Comparison of ENCODE assay signal across 8 mouse cellular contexts in genomic region chr2:102091516-102092350, GRCm38 (mm10).
DNase-seq lines count a peak whose midpoint lies in the region; ATAC-seq and TF ChIP-seq lines count a peak whose summit lies in the region.

No protein-coding gene starts in this region.

- no peak overlapping the region for H3K9ac ChIP-seq in MEL (ENCODE audit: control insufficient read depth, low read depth, low read length, poor library complexity, severe bottlenecking)

- peak; percentile 65 for DNase-seq in MEL (ENCODE audit: low read depth, low spot score)
- peak; percentile 93 for DNase-seq in brain, embryonic 14.5 days (ENCODE audit: low read depth)
- DNase-seq in forebrain, embryonic 10.5 days (ENCODE audit: extremely low spot score, low spot score): peak; percentile 51
- DNase-seq in hindbrain, embryonic 10.5 days (ENCODE audit: low spot score): peak; percentile 68
- DNase-seq in layer of hippocampus, adult 9-11 months: peak; percentile 74
- DNase-seq in lung, postnatal 14 days: peak; percentile 87
- DNase-seq in right cerebral cortex, adult 2 months (ENCODE audit: low spot score in 2 of 2): peak; percentile 80 to 92

- H3K4me3 ChIP-seq in MEL (ENCODE audit: control insufficient read depth in 1 of 2, insufficient read depth in 1 of 2, low read depth in 2 of 2, low read length in 2 of 2): no peak overlapping the region
- no peak overlapping the region for H3K4me3 ChIP-seq in forebrain, embryonic 10.5 days
- no peak overlapping the region for H3K4me3 ChIP-seq in hindbrain, embryonic 10.5 days

- TF ChIP-seq POLR2A in MEL (IDR thresholded peaks at IDR 0.05; ENCODE audit: control insufficient read depth in 1 of 2, insufficient read depth in 1 of 2, low read depth in 1 of 2, low read length in 2 of 2, poor library complexity in 1 of 2): no peak
- TF ChIP-seq POLR2A in brain, embryonic 14.5 days (IDR thresholded peaks at IDR 0.05; ENCODE audit: borderline replicate concordance, extremely low read depth, insufficient read depth, insufficient read length, poor library complexity, severe bottlenecking): no peak

- H3K27ac ChIP-seq in MEL (ENCODE audit: control insufficient read depth, low read depth, low read length): no peak overlapping the region
- H3K27ac ChIP-seq in forebrain, embryonic 10.5 days: peak overlapping the region; percentile 45; the same call in 1 of the 2 replicates
- H3K27ac ChIP-seq in hindbrain, embryonic 10.5 days: no peak overlapping the region

- TF ChIP-seq CTCF in MEL (IDR thresholded peaks at IDR 0.05 in 2 of 3, conservative IDR thresholded peaks at IDR 0.05 in 1 of 3; ENCODE audit: control insufficient read depth in 1 of 3, insufficient read depth in 1 of 3, low read depth in 2 of 3, low read length in 3 of 3, poor library complexity in 1 of 3, severe bottlenecking in 1 of 3): peak; percentile 81 to 87 (median 85)
- TF ChIP-seq CTCF in brain, embryonic 14.5 days (IDR thresholded peaks at IDR 0.05; ENCODE audit: borderline replicate concordance, extremely low read depth, insufficient read depth, insufficient read length): peak; percentile 78; the same call in 1 of the 2 replicates

- ATAC-seq in erythroid progenitor cell, adult 5-6 weeks (replicated peaks; ENCODE audit: low FRiP score, poor library complexity, severe bottlenecking): no peak

- peak; percentile 84 for TF ChIP-seq RAD21 in MEL (IDR thresholded peaks at IDR 0.05; ENCODE audit: low read depth, low read length)

- no peaks in the 10 kb centered on the region for H3K79me2 ChIP-seq in MEL (ENCODE audit: control insufficient read depth, insufficient read depth, low read length, poor library complexity)

- H3K36me3 ChIP-seq in MEL (ENCODE audit: control insufficient read depth in 1 of 2, insufficient read depth in 2 of 2, low read length in 2 of 2): no peaks in the 10 kb centered on the region
- H3K36me3 ChIP-seq in forebrain, embryonic 10.5 days (replicated peaks): peaks cover 41% of the 10 kb centered on the region
- H3K36me3 ChIP-seq in hindbrain, embryonic 10.5 days: peaks cover 27% of the 10 kb centered on the region

- H3K4me1 ChIP-seq in MEL (ENCODE audit: control insufficient read depth in 1 of 2, insufficient read depth in 2 of 2, low read length in 2 of 2): no peaks in the 10 kb centered on the region
- H3K4me1 ChIP-seq in forebrain, embryonic 10.5 days: peaks cover 26% of the 10 kb centered on the region
- peaks cover 30% of the 10 kb centered on the region for H3K4me1 ChIP-seq in hindbrain, embryonic 10.5 days (replicated peaks)

- no peak for TF ChIP-seq EP300 in MEL (IDR thresholded peaks at IDR 0.05; ENCODE audit: low read depth in 1 of 2, low read length in 2 of 2)

- no peaks in the 10 kb centered on the region for H3K9me3 ChIP-seq in MEL (replicated peaks; ENCODE audit: insufficient read depth, low read length)
- H3K9me3 ChIP-seq in forebrain, embryonic 10.5 days: peaks cover 6% of the 10 kb centered on the region; the same call in 1 of the 2 replicates
- H3K9me3 ChIP-seq in hindbrain, embryonic 10.5 days: no peaks in the 10 kb centered on the region

- 70% methylated on average over 8 of the region's 8 CpGs for WGBS in forebrain, embryonic 10.5 days
- WGBS in hindbrain, embryonic 10.5 days: 65% methylated on average over 8 of the region's 8 CpGs

- no peaks in the 10 kb centered on the region for H3K27me3 ChIP-seq in MEL (ENCODE audit: control insufficient read depth in 1 of 2, insufficient read depth in 2 of 2, low read length in 2 of 2)
- H3K27me3 ChIP-seq in forebrain, embryonic 10.5 days (ENCODE audit: poor library complexity, severe bottlenecking): no peaks in the 10 kb centered on the region
- H3K27me3 ChIP-seq in hindbrain, embryonic 10.5 days (ENCODE audit: insufficient read depth, poor library complexity, severe bottlenecking): no peaks in the 10 kb centered on the region

TF ChIP-seq in MEL, 35 proteins besides CTCF, POLR2A, EP300 and RAD21:
- TF ChIP-seq SMC3 (IDR thresholded peaks at IDR 0.05; ENCODE audit: low read depth, low read length): peak; percentile 84
- TF ChIP-seq JUND (IDR thresholded peaks at IDR 0.05; ENCODE audit: low read depth, low read length): no peak
- peak; percentile 74 for TF ChIP-seq ZC3H11A (IDR thresholded peaks at IDR 0.05; ENCODE audit: low read depth, low read length)
